Mouse (Mus musculus) thymus, adult 2 months (tissue): ENCODE data around the gene Serpinh1.

Source experiments
- CTCF ChIP-seq: fragments of 200-500 bp; IDR thresholded peaks from 2 replicates; pipeline ENCODE4 v1.5.1; 2012; ENCODE audit warnings: mild to moderate bottlenecking, control low read depth, low read length, moderate library complexity, borderline replicate concordance; ENCODE audit not compliant: control insufficient read depth, poor library complexity, insufficient read depth; ENCODE audit errors: extremely low read depth
- POLR2A ChIP-seq: fragments of 200-500 bp; IDR thresholded peaks from 2 replicates; pipeline ENCODE4 v1.6.1; 2012; ENCODE audit warnings: mild to moderate bottlenecking, low read length, control low read depth, moderate library complexity; ENCODE audit not compliant: control insufficient read depth, poor library complexity, insufficient read depth; ENCODE audit errors: extremely low read depth

DNA sequence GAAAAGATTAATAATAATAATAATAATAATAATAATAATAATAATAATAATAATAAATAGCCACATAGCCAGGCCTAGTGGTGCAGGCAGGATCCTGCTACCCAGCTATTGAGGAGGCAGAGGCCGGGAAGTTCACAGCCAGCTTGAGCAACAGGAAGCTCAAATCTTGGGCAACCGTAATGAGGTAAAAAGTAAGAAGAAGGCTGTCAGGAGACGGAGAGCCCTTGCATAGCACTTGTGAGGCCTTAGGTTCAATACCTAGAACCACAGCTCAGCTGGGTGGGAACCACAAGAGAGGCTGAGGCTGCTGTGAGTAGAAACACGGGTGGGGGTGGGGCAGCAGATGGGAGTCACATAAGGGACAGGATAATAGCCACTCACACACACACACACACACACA lies 38.5 kb downstream of the Serpinh1 start:
- TF ChIP-seq CTCF: no peak
- TF ChIP-seq POLR2A: no peak
